Comparison of ENCODE assay signal across 13 mouse cellular contexts in the genomic region with DNA sequence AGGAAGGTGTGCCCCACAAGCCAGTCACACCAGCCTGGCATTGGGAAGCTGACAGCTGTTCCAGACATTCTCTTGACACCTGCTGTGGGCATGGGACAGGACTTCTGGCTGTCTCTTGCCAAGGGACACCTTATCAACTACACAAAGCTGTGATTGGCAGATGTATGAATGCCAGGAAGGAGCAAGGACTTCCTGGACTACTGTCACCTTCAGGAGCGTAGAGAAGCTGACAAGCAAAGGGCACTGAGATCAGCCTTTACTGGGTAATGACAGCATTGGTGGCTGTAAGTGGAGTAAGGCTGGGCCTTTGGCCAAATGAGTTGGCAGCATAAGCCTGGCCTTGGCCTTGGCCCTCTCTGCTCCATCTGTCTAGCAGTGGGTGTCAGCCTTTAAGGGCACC. TPM values are rescaled to one million over a fixed set of nuclear protein-coding genes. Genes with fewer than 3 reads are reported as not detected.
DNase-seq lines count a peak whose midpoint lies in the region; ATAC-seq and TF ChIP-seq lines count a peak whose summit lies in the region.
"Had no signal": no experiment of that assay in that cellular context is flagged by ENCODE, and none has a peak within 500 bp of the region (broad histone marks: within the 10 kb centered on the region; RNA-seq: fewer than 3 reads in every experiment).

No protein-coding gene starts in this region.

- H3K27me3 ChIP-seq in kidney, adult 2 months (replicated peaks; ENCODE audit: control insufficient read depth, insufficient read depth, low read length) = no peaks in the 10 kb centered on the region
- no peaks in the 10 kb centered on the region for H3K27me3 ChIP-seq in kidney, embryonic 14.5 days (ENCODE audit: control insufficient read depth, insufficient read depth, low read length)
- H3K27me3 ChIP-seq: CH12.LX; megakaryocyte, embryonic 14.5 days had no signal

- H3K27ac ChIP-seq in kidney, adult 2 months (ENCODE audit: insufficient read depth, low read depth, low read length) = no peak overlapping the region
- no peak overlapping the region for H3K27ac ChIP-seq in kidney, embryonic 14.5 days (ENCODE audit: low read depth, low read length)
- H3K27ac ChIP-seq: limb, embryonic 10.5 days had no signal

- WGBS in kidney, adult 2 months = 61% methylated on average over 1 of the region's 1 CpGs
- 73% methylated on average over 1 of the region's 1 CpGs for WGBS in kidney, embryonic 14.5 days

- no peaks in the 10 kb centered on the region for H3K4me1 ChIP-seq in kidney, adult 2 months (ENCODE audit: control insufficient read depth, insufficient read depth, low read length)
- no peaks in the 10 kb centered on the region for H3K4me1 ChIP-seq in kidney, embryonic 14.5 days (ENCODE audit: control insufficient read depth, insufficient read depth, low read length)
- H3K4me1 ChIP-seq: limb, embryonic 10.5 days; megakaryocyte, embryonic 14.5 days had no signal

- intact Hi-C loops in heart, postnatal 14 days (cut with DNase I) = no loop called here

- ATAC-seq in kidney, embryonic 14.5 days (ENCODE audit: low FRiP score, low TSS enrichment) = no peak

- TF ChIP-seq POLR2A in kidney, adult 2 months (IDR thresholded peaks at IDR 0.05; ENCODE audit: low read depth, low read length) = no peak

- no peak for TF ChIP-seq CTCF in kidney, adult 2 months (conservative IDR thresholded peaks at IDR 0.05; ENCODE audit: insufficient read depth, insufficient read length, low read depth, low read length)

- H3K9ac ChIP-seq in kidney, embryonic 14.5 days (ENCODE audit: low read depth, low read length) = no peak overlapping the region

- H3K36me3 ChIP-seq in kidney, adult 2 months (ENCODE audit: control insufficient read depth, insufficient read depth, low read length) = no peaks in the 10 kb centered on the region
- H3K36me3 ChIP-seq in kidney, embryonic 14.5 days (ENCODE audit: control insufficient read depth, insufficient read depth, low read length) = no peaks in the 10 kb centered on the region
- H3K36me3 ChIP-seq: limb, embryonic 10.5 days had no signal

- DNase-seq in kidney, adult 2 months = peak; percentile 8
- DNase-seq in kidney, postnatal 10 days = no peak
- peak; percentile 84 for DNase-seq in adrenal gland, postnatal 25 days
- peak; percentile 92 to 94 for DNase-seq in cerebellum, postnatal 25 days
- DNase-seq in heart, postnatal 14 days = peak; percentile 68 to 79
- no peak for DNase-seq in spleen, postnatal 14 days (ENCODE audit: low spot score in 2 of 2)
- DNase-seq in layer of hippocampus, adult 9-10 months (ENCODE audit: low spot score) = no peak
- DNase-seq: kidney, adult 8-10 months; thymus, postnatal 25 days had no signal

- no peak overlapping the region for H3K4me3 ChIP-seq in kidney, adult 2 months (ENCODE audit: insufficient read depth, low read depth, low read length)
- H3K4me3 ChIP-seq in kidney, embryonic 14.5 days (ENCODE audit: low read length) = no peak overlapping the region
- H3K4me3 ChIP-seq: limb, embryonic 10.5 days; megakaryocyte, embryonic 14.5 days had no signal

- H3K4me2 ChIP-seq in kidney, embryonic 14.5 days (replicated peaks; ENCODE audit: low read depth, low read length) = no peak overlapping the region

- H3K9me3 ChIP-seq in kidney, embryonic 14.5 days (ENCODE audit: control insufficient read depth, low read length) = no peaks in the 10 kb centered on the region
- H3K9me3 ChIP-seq: limb, embryonic 10.5 days had no signal

RNA-seq across cellular contexts. Expression of a gene that starts 17.4 kb away (rescaled TPM):
- polyA plus RNA-seq in kidney, adult 2 months (2012; rRNA removed) = 0.77 and 0.88 TPM in 2 replicates
- total RNA-seq in adrenal gland, postnatal 25 days (2021) = 0.15 TPM in 1 of 2 replicates, not detected in the other
- under 1 TPM; 0.07 to 0.20 TPM for total RNA-seq in heart, postnatal 14 days (2021)
- 3.1 and 4.5 TPM in 2 replicates for polyA plus RNA-seq in kidney, embryonic 14.5 days (2014; fragmentation: Nextera tagmentation; extraction: Ambion mirVana)
- total RNA-seq: CH12.LX had no signal

Comparison
In these comparisons a context has a peak if more than half of its experiments do, and no peak if none do; other contexts are left out.
1. DNase-seq: peak in kidney, adult 2 months (single experiment), adrenal gland, postnatal 25 days (single experiment), cerebellum, postnatal 25 days (2 of 2) and heart, postnatal 14 days (2 of 2); none in kidney, postnatal 10 days (single experiment), spleen, postnatal 14 days (0 of 2) and layer of hippocampus, adult 9-10 months (single experiment).